ENCODE assay signal across 24 mouse cellular contexts in genomic region chr5:30571820-30572219, GRCm38 (mm10). TPM values are rescaled to one million over a fixed set of nuclear protein-coding genes. Genes with fewer than 3 reads are reported as not detected.
DNase-seq lines count a peak whose midpoint lies in the region; ATAC-seq and TF ChIP-seq lines count a peak whose summit lies in the region.
"Had no signal": no experiment of that assay in that cellular context is flagged by ENCODE, and none has a peak within 500 bp of the region (broad histone marks: within the 10 kb centered on the region; RNA-seq: fewer than 3 reads in every experiment).

No protein-coding gene starts in this region.

- peak; percentile 23; the same call in 1 of the 2 replicates for ATAC-seq in heart, embryonic 11.5 days (replicated peaks; ENCODE audit: insufficient number of reproducible peaks, low FRiP score, low TSS enrichment)
- ATAC-seq in lung, embryonic 14.5 days (ENCODE audit: insufficient read depth), result no peak
- no peak for ATAC-seq in lung, postnatal 0 days
- ATAC-seq in heart, embryonic 16.5 days (replicated peaks; ENCODE audit: extremely low read depth, insufficient read depth, low FRiP score), result peak; percentile 47
- peak; percentile 65 for ATAC-seq in intestine, embryonic 15.5 days
- no peak for ATAC-seq in forebrain, embryonic 15.5 days (replicated peaks)
- no peak for ATAC-seq in forebrain, embryonic 14.5 days
- ATAC-seq: forebrain, embryonic 13.5 days; hindbrain, postnatal 0 days had no signal

- no peak for TF ChIP-seq CTCF in lung, embryonic 14.5 days (IDR thresholded peaks at IDR 0.05; ENCODE audit: low read depth)
- TF ChIP-seq CTCF in lung, postnatal 0 days (IDR thresholded peaks at IDR 0.05), result no peak

- H3K4me3 ChIP-seq in heart, embryonic 11.5 days (ENCODE audit: low read depth, low read length), result no peak overlapping the region
- H3K4me3 ChIP-seq in lung, embryonic 14.5 days (ENCODE audit: low read depth, low read length), result no peak overlapping the region
- H3K4me3 ChIP-seq in lung, postnatal 0 days (ENCODE audit: low read depth, low read length), result no peak overlapping the region
- no peak overlapping the region for H3K4me3 ChIP-seq in heart, embryonic 16.5 days (ENCODE audit: low read length)
- H3K4me3 ChIP-seq in intestine, embryonic 15.5 days (replicated peaks), result no peak overlapping the region
- no peak overlapping the region for H3K4me3 ChIP-seq in forebrain, embryonic 15.5 days
- H3K4me3 ChIP-seq in forebrain, embryonic 14.5 days (ENCODE audit: low read depth, low read length), result no peak overlapping the region
- H3K4me3 ChIP-seq: embryonic facial prominence, embryonic 10.5 days; forebrain, embryonic 13.5 days; hindbrain, embryonic 12.5 days had no signal

- no peak for DNase-seq in heart, adult 8-10 months (ENCODE audit: low spot score)
- DNase-seq in lung, embryonic 14.5 days, result peak; percentile 25
- no peak for DNase-seq in lung, postnatal 0 days (ENCODE audit: low spot score)
- DNase-seq in forebrain, embryonic 14.5 days (ENCODE audit: low spot score), result no peak
- DNase-seq: adrenal gland, adult 2 months; adrenal gland, postnatal 25 days; cerebellum, adult 18-20 months; cerebellum, adult 9-11 months; cerebellum, postnatal 36 days; gastrocnemius, postnatal 36 days; kidney, adult 11 months; kidney, adult 9 months had no signal

- H3K27me3 ChIP-seq in heart, embryonic 11.5 days (ENCODE audit: control insufficient read depth, insufficient read depth, low read length), result no peaks in the 10 kb centered on the region
- H3K27me3 ChIP-seq in lung, embryonic 14.5 days (ENCODE audit: insufficient read depth, low read length), result no peaks in the 10 kb centered on the region
- H3K27me3 ChIP-seq in lung, postnatal 0 days (replicated peaks; ENCODE audit: insufficient read depth, low read length), result no peaks in the 10 kb centered on the region
- no peaks in the 10 kb centered on the region for H3K27me3 ChIP-seq in heart, embryonic 16.5 days (ENCODE audit: control insufficient read depth, insufficient read depth, low read length)
- H3K27me3 ChIP-seq in intestine, embryonic 15.5 days (replicated peaks), result no peaks in the 10 kb centered on the region
- no peaks in the 10 kb centered on the region for H3K27me3 ChIP-seq in forebrain, embryonic 15.5 days
- no peaks in the 10 kb centered on the region for H3K27me3 ChIP-seq in forebrain, embryonic 14.5 days (replicated peaks; ENCODE audit: control insufficient read depth, insufficient read depth, low read length)
- H3K27me3 ChIP-seq: forebrain, embryonic 13.5 days; hindbrain, embryonic 12.5 days had no signal

- peak overlapping the region; percentile 85 for H3K27ac ChIP-seq in heart, embryonic 11.5 days (ENCODE audit: low read depth, low read length)
- H3K27ac ChIP-seq in lung, embryonic 14.5 days (ENCODE audit: low read depth), result no peak overlapping the region
- no peak overlapping the region for H3K27ac ChIP-seq in lung, postnatal 0 days (ENCODE audit: low read length)
- peak overlapping the region; percentile 64 for H3K27ac ChIP-seq in heart, embryonic 16.5 days (ENCODE audit: low read length)
- H3K27ac ChIP-seq in intestine, embryonic 15.5 days, result peak overlapping the region; percentile 60; the same call in 1 of the 2 replicates
- no peak overlapping the region for H3K27ac ChIP-seq in forebrain, embryonic 15.5 days (replicated peaks)
- no peak overlapping the region for H3K27ac ChIP-seq in forebrain, embryonic 14.5 days (ENCODE audit: low read depth, low read length)
- H3K27ac ChIP-seq: embryonic facial prominence, embryonic 10.5 days; forebrain, embryonic 13.5 days; hindbrain, embryonic 12.5 days; hindbrain, postnatal 0 days had no signal

- no peak overlapping the region for H3K9ac ChIP-seq in heart, embryonic 11.5 days (ENCODE audit: low read depth, low read length)
- H3K9ac ChIP-seq in lung, embryonic 14.5 days, result no peak overlapping the region
- H3K9ac ChIP-seq in lung, postnatal 0 days (replicated peaks; ENCODE audit: low read depth), result no peak overlapping the region
- H3K9ac ChIP-seq in heart, embryonic 16.5 days (ENCODE audit: low read length), result no peak overlapping the region
- no peak overlapping the region for H3K9ac ChIP-seq in intestine, embryonic 15.5 days
- no peak overlapping the region for H3K9ac ChIP-seq in forebrain, embryonic 15.5 days (replicated peaks)
- no peak overlapping the region for H3K9ac ChIP-seq in forebrain, embryonic 14.5 days (ENCODE audit: low read length)
- H3K9ac ChIP-seq: forebrain, embryonic 13.5 days; hindbrain, embryonic 12.5 days had no signal

- no peaks in the 10 kb centered on the region for H3K36me3 ChIP-seq in heart, embryonic 11.5 days (ENCODE audit: control insufficient read depth, insufficient read depth, low read length)
- no peaks in the 10 kb centered on the region for H3K36me3 ChIP-seq in lung, embryonic 14.5 days (ENCODE audit: insufficient read depth)
- no peaks in the 10 kb centered on the region for H3K36me3 ChIP-seq in lung, postnatal 0 days (ENCODE audit: insufficient read depth, low read length)
- H3K36me3 ChIP-seq in heart, embryonic 16.5 days (ENCODE audit: control insufficient read depth, insufficient read depth), result no peaks in the 10 kb centered on the region
- H3K36me3 ChIP-seq in intestine, embryonic 15.5 days, result no peaks in the 10 kb centered on the region
- no peaks in the 10 kb centered on the region for H3K36me3 ChIP-seq in forebrain, embryonic 15.5 days
- H3K36me3 ChIP-seq in forebrain, embryonic 14.5 days (ENCODE audit: control insufficient read depth, insufficient read depth, low read length), result no peaks in the 10 kb centered on the region
- H3K36me3 ChIP-seq: embryonic facial prominence, embryonic 10.5 days; hindbrain, embryonic 12.5 days had no signal

- H3K4me2 ChIP-seq in heart, embryonic 11.5 days, result no peak overlapping the region
- no peak overlapping the region for H3K4me2 ChIP-seq in lung, embryonic 14.5 days
- no peak overlapping the region for H3K4me2 ChIP-seq in lung, postnatal 0 days (replicated peaks; ENCODE audit: low read depth, low read length)
- H3K4me2 ChIP-seq in heart, embryonic 16.5 days (ENCODE audit: low read depth, low read length), result no peak overlapping the region
- no peak overlapping the region for H3K4me2 ChIP-seq in intestine, embryonic 15.5 days (replicated peaks)
- no peak overlapping the region for H3K4me2 ChIP-seq in forebrain, embryonic 15.5 days (replicated peaks)
- no peak overlapping the region for H3K4me2 ChIP-seq in forebrain, embryonic 14.5 days (ENCODE audit: low read length)
- H3K4me2 ChIP-seq: forebrain, embryonic 13.5 days; hindbrain, embryonic 12.5 days had no signal

- TF ChIP-seq EP300 in lung, postnatal 0 days (IDR thresholded peaks at IDR 0.05), result no peak

- 34% methylated on average over 5 of the region's 5 CpGs for WGBS in heart, embryonic 11.5 days (ENCODE audit: insufficient replicate concordance)
- WGBS in lung, embryonic 14.5 days, result 47% methylated on average over 5 of the region's 5 CpGs
- 41% methylated on average over 5 of the region's 5 CpGs for WGBS in lung, postnatal 0 days
- WGBS in heart, embryonic 16.5 days, result 29% methylated on average over 5 of the region's 5 CpGs
- 41% methylated on average over 5 of the region's 5 CpGs for WGBS in intestine, embryonic 15.5 days
- 83% methylated on average over 5 of the region's 5 CpGs for WGBS in forebrain, embryonic 15.5 days
- 80% methylated on average over 5 of the region's 5 CpGs for WGBS in forebrain, embryonic 14.5 days

- peaks cover 16% of the 10 kb centered on the region for H3K4me1 ChIP-seq in heart, embryonic 11.5 days (ENCODE audit: control insufficient read depth, insufficient read depth, low read length)
- H3K4me1 ChIP-seq in lung, embryonic 14.5 days (ENCODE audit: insufficient read depth), result no peaks in the 10 kb centered on the region
- no peaks in the 10 kb centered on the region for H3K4me1 ChIP-seq in lung, postnatal 0 days (ENCODE audit: insufficient read depth, low read depth, low read length)
- H3K4me1 ChIP-seq in heart, embryonic 16.5 days (ENCODE audit: control insufficient read depth, insufficient read depth, low read length), result peaks cover 22% of the 10 kb centered on the region
- 0 out of 2 replicates have a peak, but pooled peaks cover 6% of the 10 kb centered on the region for H3K4me1 ChIP-seq in intestine, embryonic 15.5 days (replicated peaks)
- no peaks in the 10 kb centered on the region for H3K4me1 ChIP-seq in forebrain, embryonic 15.5 days
- H3K4me1 ChIP-seq in forebrain, embryonic 14.5 days (ENCODE audit: control insufficient read depth, insufficient read depth, low read length), result no peaks in the 10 kb centered on the region
- H3K4me1 ChIP-seq: embryonic facial prominence, embryonic 10.5 days; forebrain, embryonic 13.5 days; hindbrain, embryonic 12.5 days had no signal

- H3K9me3 ChIP-seq in heart, embryonic 11.5 days (replicated peaks; ENCODE audit: control insufficient read depth, low read length), result no peaks in the 10 kb centered on the region
- H3K9me3 ChIP-seq in lung, embryonic 14.5 days (ENCODE audit: low read depth, low read length), result no peaks in the 10 kb centered on the region
- H3K9me3 ChIP-seq in lung, postnatal 0 days (ENCODE audit: low read length), result no peaks in the 10 kb centered on the region
- H3K9me3 ChIP-seq in heart, embryonic 16.5 days (replicated peaks; ENCODE audit: control insufficient read depth, low read length), result 0 out of 2 replicates have a peak, but pooled peaks cover 3% of the 10 kb centered on the region
- no peaks in the 10 kb centered on the region for H3K9me3 ChIP-seq in intestine, embryonic 15.5 days
- no peaks in the 10 kb centered on the region for H3K9me3 ChIP-seq in forebrain, embryonic 15.5 days
- no peaks in the 10 kb centered on the region for H3K9me3 ChIP-seq in forebrain, embryonic 14.5 days (replicated peaks; ENCODE audit: control insufficient read depth, low read length)
- H3K9me3 ChIP-seq: embryonic facial prominence, embryonic 10.5 days; hindbrain, embryonic 12.5 days had no signal

RNA-seq across cellular contexts. Expression of gene Kcnk3, which starts 16.1 kb away (rescaled TPM):
- polyA plus RNA-seq in heart, embryonic 11.5 days (2014; fragmentation: Nextera tagmentation; extraction: Ambion mirVana), result 36.8 and 37.8 TPM in 2 replicates
- total RNA-seq in heart, adult 8-10 months (2022), result 100 to 1,000 TPM; 268 to 282 (median 276) TPM
- 29.9 and 30.3 TPM in 2 replicates for polyA plus RNA-seq in lung, embryonic 14.5 days (2014; fragmentation: Nextera tagmentation; extraction: Ambion mirVana)
- 28.6 and 35.7 TPM in 2 replicates for polyA plus RNA-seq in lung, postnatal 0 days (2015; fragmentation: Nextera tagmentation; extraction: Ambion mirVana)
- polyA plus RNA-seq in heart, embryonic 16.5 days (2015; fragmentation: Nextera tagmentation; extraction: Ambion mirVana), result 15.3 and 19.2 TPM in 2 replicates
- 24.4 and 24.9 TPM in 2 replicates for polyA plus RNA-seq in intestine, embryonic 15.5 days (2015; fragmentation: Nextera tagmentation; extraction: Ambion mirVana)
- 2.3 and 3.1 TPM in 2 replicates for polyA plus RNA-seq in forebrain, embryonic 15.5 days (2015; fragmentation: Nextera tagmentation; extraction: Ambion mirVana)
- 2.1 and 2.5 TPM in 2 replicates for polyA plus RNA-seq in forebrain, embryonic 14.5 days (2014; fragmentation: Nextera tagmentation; extraction: Ambion mirVana)

RNA-seq across cellular contexts. Expression of gene Cib4, which starts 26.2 kb away (rescaled TPM):
- polyA plus RNA-seq in heart, embryonic 11.5 days (2014; fragmentation: Nextera tagmentation; extraction: Ambion mirVana), result not detected in 2 replicates
- not detected for total RNA-seq in heart, adult 8-10 months (2022)
- 0.26 TPM in 1 of 2 replicates, not detected in the other for polyA plus RNA-seq in lung, embryonic 14.5 days (2014; fragmentation: Nextera tagmentation; extraction: Ambion mirVana)
- polyA plus RNA-seq in lung, postnatal 0 days (2015; fragmentation: Nextera tagmentation; extraction: Ambion mirVana), result 0.26 TPM in 1 of 2 replicates, not detected in the other
- not detected in 2 replicates for polyA plus RNA-seq in heart, embryonic 16.5 days (2015; fragmentation: Nextera tagmentation; extraction: Ambion mirVana)
- not detected in 2 replicates for polyA plus RNA-seq in intestine, embryonic 15.5 days (2015; fragmentation: Nextera tagmentation; extraction: Ambion mirVana)
- polyA plus RNA-seq in forebrain, embryonic 15.5 days (2015; fragmentation: Nextera tagmentation; extraction: Ambion mirVana), result not detected in 2 replicates
- polyA plus RNA-seq in forebrain, embryonic 14.5 days (2014; fragmentation: Nextera tagmentation; extraction: Ambion mirVana), result not detected in 2 replicates
- total RNA-seq: ES-E14; gastrocnemius, adult 8-10 months; gastrocnemius, postnatal 36 days; heart, postnatal 10 days; hindbrain, postnatal 0 days had no signal
- polyA plus RNA-seq: embryonic facial prominence, embryonic 10.5 days; embryonic facial prominence, embryonic 14.5 days; forebrain, embryonic 13.5 days; hindbrain, embryonic 12.5 days; hindbrain, postnatal 0 days had no signal

Comparison
In these comparisons a context has a peak if more than half of its experiments do, and no peak if none do; other contexts are left out.
1. ATAC-seq: peak in heart, embryonic 11.5 days (single experiment), heart, embryonic 16.5 days (single experiment) and intestine, embryonic 15.5 days (single experiment); none in lung, embryonic 14.5 days (single experiment), lung, postnatal 0 days (single experiment), forebrain, embryonic 15.5 days (single experiment) and forebrain, embryonic 14.5 days (single experiment).
2. H3K27ac ChIP-seq: peak in heart, embryonic 11.5 days (single experiment), heart, embryonic 16.5 days (single experiment) and intestine, embryonic 15.5 days (single experiment); none in lung, embryonic 14.5 days (single experiment), lung, postnatal 0 days (single experiment), forebrain, embryonic 15.5 days (single experiment) and forebrain, embryonic 14.5 days (single experiment).